Mouse (Mus musculus) MEL (cell line): Measurements from ENCODE around the gene Lonrf2.

Experiments used
- CHD1 ChIP-seq: IDR thresholded peaks from 2 replicates; pipeline ENCODE4 v1.6.1; 2012; ENCODE audit warnings: low read depth, mild to moderate bottlenecking, inconsistent platforms, low read length, improper control_type of control experiment
- CTCF ChIP-seq, 3 experiments: IDR thresholded peaks in 2 of 3; conservative IDR thresholded peaks in 1 of 3; 2 replicates each; pipeline ENCODE4 v1.5.1; 2011 to 2012; ENCODE audit warnings: low read length in 3 of 3, low read depth in 2 of 3, mild to moderate bottlenecking in 2 of 3, improper control_type of control experiment in 1 of 3, inconsistent platforms in 1 of 3, mixed read lengths in 1 of 3, moderate library complexity in 1 of 3; ENCODE audit not compliant: control insufficient read depth in 1 of 3, insufficient read depth in 1 of 3, poor library complexity in 1 of 3, severe bottlenecking in 1 of 3
- EP300 ChIP-seq, 2 experiments: IDR thresholded peaks; 2 replicates each; pipeline ENCODE4 v1.6.1; 2011; ENCODE audit warnings: improper control_type of control experiment in 2 of 2, low read length in 2 of 2, low read depth in 1 of 2, mild to moderate bottlenecking in 1 of 2
- MYC ChIP-seq: IDR thresholded peaks from 2 replicates; pipeline ENCODE4 v1.6.1; 2011; ENCODE audit warnings: low read depth, mild to moderate bottlenecking, low read length, improper control_type of control experiment, moderate library complexity
- NELFE ChIP-seq: IDR thresholded peaks from 2 replicates; pipeline ENCODE4 v1.6.1; 2011; ENCODE audit warnings: low read depth, low read length, improper control_type of control experiment
- POLR2A ChIP-seq, 2 experiments: IDR thresholded peaks; 2 replicates each; pipeline ENCODE4 v1.6.1; 2011 to 2012; ENCODE audit warnings: low read length in 2 of 2, mild to moderate bottlenecking in 2 of 2, control low read depth in 1 of 2, improper control_type of control experiment in 1 of 2, low read depth in 1 of 2, moderate library complexity in 1 of 2; ENCODE audit not compliant: control insufficient read depth in 1 of 2, insufficient read depth in 1 of 2, poor library complexity in 1 of 2
- POLR2AphosphoS5 ChIP-seq: IDR thresholded peaks from 2 replicates; pipeline ENCODE4 v1.6.1; 2012; ENCODE audit warnings: low read depth, borderline replicate concordance, mild to moderate bottlenecking, inconsistent platforms, low read length, moderate library complexity, mixed read lengths
- SIN3A ChIP-seq: IDR thresholded peaks from 2 replicates; pipeline ENCODE4 v1.6.1; 2012; ENCODE audit warnings: low read length, improper control_type of control experiment, inconsistent platforms
- ZNF384 ChIP-seq: IDR thresholded peaks from 2 replicates; pipeline ENCODE4 v1.6.1; 2012; ENCODE audit warnings: low read depth, mild to moderate bottlenecking, inconsistent platforms, low read length, improper control_type of control experiment

DNA sequence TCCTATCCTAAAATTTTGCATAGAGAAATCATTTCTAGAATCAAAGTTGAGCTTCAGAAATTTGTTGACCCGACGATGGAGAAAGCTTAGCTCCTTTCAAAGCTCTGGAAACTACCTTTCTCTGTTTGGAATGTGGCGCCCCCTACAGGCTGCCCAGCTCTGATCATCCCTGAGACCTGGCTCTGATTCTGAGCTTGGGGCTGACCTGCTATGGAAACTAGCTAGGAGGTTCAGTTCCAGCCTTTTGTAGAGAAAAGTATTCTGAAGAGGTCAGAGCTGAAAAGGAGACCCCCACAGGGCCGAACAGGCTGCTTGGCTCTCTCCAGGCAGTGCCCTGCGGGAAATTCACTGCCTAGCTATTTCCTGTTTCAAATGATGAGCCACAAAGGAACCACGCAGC lies 66.6 kb downstream of the Lonrf2 start:
- TF ChIP-seq POLR2A (IDR thresholded peaks at IDR 0.05; ENCODE audit: control insufficient read depth in 1 of 2, insufficient read depth in 1 of 2, low read depth in 1 of 2, low read length in 2 of 2, poor library complexity in 1 of 2): no peak
- TF ChIP-seq ZNF384: no peak
- TF ChIP-seq SIN3A: no peak
- TF ChIP-seq NELFE: no peak
- no peak for TF ChIP-seq POLR2AphosphoS5
- peak; percentile 73 to 94 (median 91) for TF ChIP-seq CTCF (IDR thresholded peaks at IDR 0.05 in 2 of 3, conservative IDR thresholded peaks at IDR 0.05 in 1 of 3; ENCODE audit: control insufficient read depth in 1 of 3, insufficient read depth in 1 of 3, low read depth in 2 of 3, low read length in 3 of 3, poor library complexity in 1 of 3, severe bottlenecking in 1 of 3)
- TF ChIP-seq CHD1: no peak
- TF ChIP-seq EP300 (IDR thresholded peaks at IDR 0.05; ENCODE audit: low read depth in 1 of 2, low read length in 2 of 2): no peak
- no peak for TF ChIP-seq MYC
